Mouse (Mus musculus) forebrain, postnatal 0 days (tissue): ENCODE measurements around the gene Aptx. TPM values are rescaled to one million over a fixed set of nuclear protein-coding genes. Genes with fewer than 3 reads are reported as not detected.
A peak's percentile ranks its signal among the peaks of the same experiment; 100 is the strongest.

ENCODE experiments used
- ATAC-seq: fragments of 200-750 bp; cut with Nextera tagmentation; 2 replicates; pipeline ENCODE4 v1.8.0; 2017; ENCODE audit warnings: mild to moderate bottlenecking, moderate library complexity
- DNase-seq: peaks from one replicate; pipeline ENCODE4 v3.0.0-alpha.2; 2015
- H3K27ac ChIP-seq: fragments of 300-500 bp; sonication (generic); 2 replicates; pipeline ENCODE4 v1.5.1; 2014; ENCODE audit warnings: low read depth, mild to moderate bottlenecking, antibody characterized with exemption, low read length, moderate library complexity, mixed read lengths
- H3K27me3 ChIP-seq: fragments of 300-500 bp; sonication (generic); 2 replicates; pipeline ENCODE4 v1.6.1; 2014; ENCODE audit warnings: mild to moderate bottlenecking, low read length, mixed read lengths; ENCODE audit not compliant: insufficient read depth
- H3K36me3 ChIP-seq: fragments of 300-500 bp; sonication (generic); 2 replicates; pipeline ENCODE4 v1.6.1; 2014; ENCODE audit warnings: mild to moderate bottlenecking, moderate library complexity; ENCODE audit not compliant: insufficient read depth
- H3K4me1 ChIP-seq: fragments of 300-500 bp; sonication (generic); 2 replicates; pipeline ENCODE4 v1.6.1; 2014; ENCODE audit warnings: antibody characterized with exemption; ENCODE audit not compliant: insufficient read depth
- H3K4me2 ChIP-seq: fragments of 300-500 bp; sonication (generic); 2 replicates; pipeline ENCODE4 v1.6.1; 2014; ENCODE audit warnings: low read depth, mild to moderate bottlenecking, moderate library complexity
- H3K4me3 ChIP-seq: fragments of 300-500 bp; sonication (generic); 2 replicates; pipeline ENCODE4 v1.5.1; 2014; ENCODE audit warnings: low read depth, low read length, mixed read lengths
- H3K9ac ChIP-seq: fragments of 300-500 bp; sonication (generic); 2 replicates; pipeline ENCODE4 v1.6.1; 2014; ENCODE audit warnings: mild to moderate bottlenecking
- H3K9me3 ChIP-seq: fragments of 300-500 bp; sonication (generic); 2 replicates; pipeline ENCODE4 v1.6.1; 2016; ENCODE audit warnings: low read length
- CTCF ChIP-seq: sonication (generic); IDR thresholded peaks from 2 replicates; pipeline ENCODE4 v1.5.1; 2016; ENCODE audit warnings: antibody characterized with exemption, control low read depth, low read depth
- WGBS: fragments of 180-500 bp; shearing (Covaris S2); extraction: QIAGEN DNeasy Blood & Tissue Kit; methylation state at CpG from one replicate; pipeline ENCODE4 v1.1.7; 2014; 5-methylcytosine and 5-hydroxymethylcytosine counted together
- microRNA counts: library from miRNA; unstranded; fragments of <30 nt; microRNA quantifications from one replicate; lab custom pipeline; 2015
- microRNA-seq, 2 experiments: library from miRNA; unstranded; fragments of <30 nt; microRNA quantifications; one replicate each; pipeline ENCODE4; 2016
- polyA plus RNA-seq: library from polyadenylated mRNA; unstranded; fragments of >200 nt; fragmentation: Nextera tagmentation; extraction: Ambion mirVana; gene quantifications from 2 replicates; pipeline ENCODE4 v1.2.1, GENCODE M21; 2015
- total RNA-seq: library from RNA; depleted of rRNA; stranded (reverse); fragments of >200 nt; gene quantifications from 2 replicates; pipeline ENCODE4 v1.2.3, GENCODE M21; 2014; rRNA removed

Aptx gene
- total and polyA plus RNA-seq, 2 experiments from 2014 or later = 22.5 to 37.9 TPM

DNA sequence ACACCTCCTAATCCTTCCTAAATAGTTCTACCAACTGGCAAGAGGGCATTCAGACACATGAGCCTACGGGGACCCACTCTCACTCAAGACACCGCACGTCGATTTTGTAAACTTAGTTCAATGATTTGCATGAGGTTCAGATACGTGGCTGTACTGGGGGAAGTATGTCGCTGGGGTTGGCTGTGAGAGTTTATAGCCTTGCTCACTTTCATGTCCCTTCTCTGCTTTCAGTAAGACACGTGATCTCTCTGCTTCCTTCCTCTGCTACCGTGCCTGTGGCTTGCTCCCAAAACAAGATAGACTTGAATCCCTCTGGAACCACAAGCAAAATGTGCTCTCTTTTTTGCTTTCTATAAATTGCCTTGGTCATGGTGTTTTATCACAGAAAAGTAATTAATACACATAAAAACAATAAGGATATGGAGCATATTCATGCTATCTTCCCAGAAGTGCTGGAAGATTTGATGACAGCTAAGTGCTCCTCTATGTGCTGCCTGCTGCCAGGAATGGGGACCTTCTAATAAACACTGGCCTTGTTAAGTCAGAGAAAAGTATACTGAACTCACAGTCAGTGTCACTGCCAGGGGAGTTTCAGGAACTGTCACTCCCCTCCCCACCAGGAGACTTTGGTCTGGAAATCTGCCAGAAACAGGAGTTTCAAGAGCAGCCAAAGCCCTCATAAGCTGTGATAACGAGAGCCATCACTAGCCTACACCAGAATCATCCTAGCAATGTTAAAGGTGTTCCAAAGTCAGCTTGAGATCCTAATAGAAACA is 36.6 kb downstream of the Aptx start:
- Histone ChIP-seq H3K4me3 (no peak overlapping the region), H3K27ac (no peak overlapping the region), H3K4me2 (no peak overlapping the region), H3K9me3 (no peaks in the 10 kb centered on the region), H3K36me3 (no peaks in the 10 kb centered on the region), H3K9ac (no peak overlapping the region), H3K4me1 (no peaks in the 10 kb centered on the region), H3K27me3 (no peaks in the 10 kb centered on the region)
- 83% methylated on average over 9 of the region's 9 CpGs for WGBS
- TF ChIP-seq CTCF = no peak
- no peak for ATAC-seq
- no peak for DNase-seq

DNA sequence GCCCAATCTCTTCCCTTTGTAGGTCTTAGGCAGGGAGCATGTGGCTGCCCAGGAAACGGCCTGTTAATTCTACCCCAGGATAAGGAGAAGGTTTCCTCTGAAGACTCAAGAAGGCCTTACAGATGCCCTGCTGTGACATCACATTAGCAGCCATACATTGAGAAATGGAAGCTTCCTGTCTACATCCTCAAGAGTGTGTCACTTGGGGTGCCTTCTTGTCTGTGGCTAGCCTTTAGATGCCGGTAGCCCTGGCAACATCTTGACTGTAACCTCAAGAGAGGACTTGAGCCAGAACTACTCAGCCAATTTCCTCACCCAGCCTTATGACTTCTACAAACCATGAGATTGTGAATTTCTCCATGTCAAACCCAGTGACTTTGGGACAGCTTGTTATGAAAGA is 51.9 kb downstream of the Aptx start:
- ATAC-seq = no peak
- no peaks in the 10 kb centered on the region for H3K4me1 ChIP-seq
- H3K4me3 ChIP-seq = no peak overlapping the region
- no peaks in the 10 kb centered on the region for H3K36me3 ChIP-seq
- H3K27ac ChIP-seq = no peak overlapping the region
- no peak overlapping the region for H3K9ac ChIP-seq
- DNase-seq = no peak
- 92% methylated on average over 2 of the region's 2 CpGs for WGBS
- no peak for TF ChIP-seq CTCF
- H3K9me3 ChIP-seq = no peaks in the 10 kb centered on the region
- H3K4me2 ChIP-seq = no peak overlapping the region
- no peaks in the 10 kb centered on the region for H3K27me3 ChIP-seq

DNA sequence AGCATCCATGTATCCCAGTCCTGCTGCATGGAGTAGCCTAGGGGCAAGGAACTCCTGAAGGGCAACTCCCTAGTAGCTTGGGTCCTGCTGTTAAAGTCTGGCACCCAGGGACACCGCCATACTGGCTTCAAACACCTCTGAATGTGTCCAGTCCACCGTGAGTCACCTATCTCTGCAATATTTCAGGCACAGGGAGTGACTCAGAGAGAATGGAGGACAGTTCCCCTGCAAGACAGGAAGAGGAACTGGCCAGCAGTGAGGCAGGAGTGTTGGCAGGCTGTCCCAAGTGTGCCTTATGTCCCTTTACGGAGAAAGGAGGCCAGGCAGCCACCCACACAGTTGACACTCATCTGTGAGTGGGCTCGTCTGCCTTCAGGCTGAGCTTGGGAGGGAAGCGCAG is 53.9 kb downstream of the Aptx start:
- WGBS = 85% methylated on average over 5 of the region's 5 CpGs
- H3K36me3 ChIP-seq = no peaks in the 10 kb centered on the region

DNA sequence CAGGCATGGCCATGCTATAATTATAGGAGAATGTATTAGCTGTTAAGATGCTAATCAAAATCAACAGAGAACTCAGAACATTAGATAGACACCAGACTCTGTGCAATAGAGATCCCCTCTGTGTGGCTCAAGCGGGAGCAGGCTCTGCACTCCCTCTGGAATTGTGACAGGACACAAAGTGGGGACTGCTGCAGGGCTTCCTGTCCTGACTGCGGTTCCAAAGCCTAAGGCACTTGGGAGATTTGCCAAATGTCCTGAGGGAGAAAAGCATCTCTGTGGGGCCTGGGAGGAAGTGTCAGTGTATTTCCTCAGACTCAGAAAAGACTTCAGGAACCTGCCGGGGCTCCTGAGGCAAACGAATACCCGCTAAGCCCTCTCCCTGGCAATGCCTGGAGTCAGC is 59.4 kb downstream of the Aptx start:
- no peak overlapping the region for H3K4me3 ChIP-seq
- H3K4me1 ChIP-seq = no peaks in the 10 kb centered on the region
- TF ChIP-seq CTCF = no peak
- H3K27ac ChIP-seq = no peak overlapping the region
- no peaks in the 10 kb centered on the region for H3K27me3 ChIP-seq
- ATAC-seq (no peak; the same call in 1 of the 2 replicates), DNase-seq (no peak)
- no peaks in the 10 kb centered on the region for H3K9me3 ChIP-seq
- 41% methylated on average over 5 of the region's 5 CpGs for WGBS
- no peak overlapping the region for H3K4me2 ChIP-seq
- H3K36me3 ChIP-seq = no peaks in the 10 kb centered on the region
- H3K9ac ChIP-seq = no peak overlapping the region

More for the DNA sequence above, 53.9 kb downstream of the Aptx start:
- no peak overlapping the region for H3K4me3 ChIP-seq
- no peak for TF ChIP-seq CTCF
- no peak overlapping the region for H3K27ac ChIP-seq
- H3K27me3 ChIP-seq = no peaks in the 10 kb centered on the region
- no peak overlapping the region for H3K9ac ChIP-seq
- no peaks in the 10 kb centered on the region for H3K4me1 ChIP-seq
- no peak for ATAC-seq
- no peak for DNase-seq
- H3K4me2 ChIP-seq = no peak overlapping the region
- H3K9me3 ChIP-seq = no peaks in the 10 kb centered on the region

DNA sequence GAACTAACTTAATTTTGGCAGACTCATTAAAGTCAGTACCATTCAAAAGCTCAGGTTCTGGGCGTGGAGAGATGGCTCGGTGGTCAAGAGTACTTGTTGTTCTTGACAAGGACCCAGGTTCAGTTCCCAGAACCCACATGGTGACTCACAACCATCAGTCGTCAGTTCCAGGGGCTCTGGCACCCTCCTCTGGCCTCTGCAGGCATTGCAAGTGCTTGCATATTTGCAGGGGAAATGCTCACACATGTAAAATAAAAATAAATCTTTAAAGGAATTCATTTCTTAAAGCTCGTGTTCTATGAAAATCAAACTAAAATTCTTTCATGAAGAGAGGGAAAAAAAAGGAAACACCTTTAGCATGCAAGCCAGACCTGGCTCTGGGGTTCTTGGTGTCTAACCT is 62.0 kb downstream of the Aptx start:
- no peak overlapping the region for H3K4me3 ChIP-seq
- H3K4me2 ChIP-seq = no peak overlapping the region
- no peak overlapping the region for H3K27ac ChIP-seq
- H3K27me3 ChIP-seq = no peaks in the 10 kb centered on the region
- H3K36me3 ChIP-seq = no peaks in the 10 kb centered on the region
- 92% methylated on average over 4 of the region's 4 CpGs for WGBS
- H3K4me1 ChIP-seq = no peaks in the 10 kb centered on the region
- H3K9me3 ChIP-seq = no peaks in the 10 kb centered on the region
- ATAC-seq = no peak
- TF ChIP-seq CTCF = peak; percentile 30
- DNase-seq = no peak
- no peak overlapping the region for H3K9ac ChIP-seq

MicroRNA genes within 50 kb of the gene (microRNA counts, 519-probe panel; counts per million panel counts)
- microRNA mmu-miR-207 (lab: Ali Mortazavi, UCI) = not detected

Small RNA genes lying within 50 kb of the gene (microRNA-seq; reads per million reads assigned to microRNA genes)
- 0 reads per million in 2 experiments for gene Mir207

Other genes with a start within 250 kb of the Aptx start
- gene Tmem215, start 231.0 kb downstream of the Aptx start, total RNA-seq = 1.8 and 4.0 TPM in 2 replicates
- 1.0 and 2.1 TPM in 2 replicates for gene Tmem215, start 231.0 kb downstream of the Aptx start, polyA plus RNA-seq
- 185 and 197 TPM in 2 replicates for gene Dnaja1, start 19.0 kb upstream of the Aptx start, total RNA-seq
- gene Dnaja1, start 19.0 kb upstream of the Aptx start, polyA plus RNA-seq = 622 and 667 TPM in 2 replicates
- 92.8 and 97.8 TPM in 2 replicates for gene Smu1, start 54.7 kb upstream of the Aptx start, total RNA-seq
- 118 and 119 TPM in 2 replicates for gene Smu1, start 54.7 kb upstream of the Aptx start, polyA plus RNA-seq
- gene B4galt1, start 150.8 kb upstream of the Aptx start, total RNA-seq = 6.8 and 10.0 TPM in 2 replicates
- 4.6 and 4.9 TPM in 2 replicates for gene B4galt1, start 150.8 kb upstream of the Aptx start, polyA plus RNA-seq
- gene Spink4, start 216.9 kb upstream of the Aptx start, total RNA-seq = not detected in 2 replicates
- gene Spink4, start 216.9 kb upstream of the Aptx start, polyA plus RNA-seq = not detected in 2 replicates
- 116 and 174 TPM in 2 replicates for gene Bag1, start 245.1 kb upstream of the Aptx start, total RNA-seq
- gene Bag1, start 245.1 kb upstream of the Aptx start, polyA plus RNA-seq = 201 and 203 TPM in 2 replicates
- 94.8 and 101 TPM in 2 replicates for gene Chmp5, start 245.2 kb upstream of the Aptx start, total RNA-seq
- 146 and 149 TPM in 2 replicates for gene Chmp5, start 245.2 kb upstream of the Aptx start, polyA plus RNA-seq